Mouse (Mus musculus) liver, embryonic 14.5 days (tissue): ENCODE data around the gene Fam216b. TPM values are rescaled to one million over a fixed set of nuclear protein-coding genes. Genes with fewer than 3 reads are reported as not detected.

Source experiments
- ATAC-seq: fragments of 200-750 bp; cut with Nextera tagmentation; 2 replicates; pipeline ENCODE4 v1.8.0; 2017; ENCODE audit warnings: moderate number of reproducible peaks, mild to moderate bottlenecking, moderate library complexity; ENCODE audit not compliant: insufficient read depth
- DNase-seq, 3 experiments: peaks; one replicate each; pipeline ENCODE4 v3.0.0-alpha.2; 2012 to 2013; ENCODE audit warnings: low read depth in 3 of 3, low spot score in 3 of 3
- H3K27ac ChIP-seq: fragments of 300-500 bp; sonication (generic); 2 replicates; pipeline ENCODE4 v1.5.1; 2014; ENCODE audit warnings: moderate library complexity, mild to moderate bottlenecking, control low read depth, inconsistent platforms
- H3K27me3 ChIP-seq: fragments of 300-500 bp; sonication (generic); 2 replicates; pipeline ENCODE4 v1.6.1; 2014; ENCODE audit warnings: mild to moderate bottlenecking, low read length, moderate library complexity; ENCODE audit not compliant: control insufficient read depth, insufficient read depth
- H3K36me3 ChIP-seq: fragments of 300-500 bp; sonication (generic); replicated peaks from 2 replicates; pipeline ENCODE4 v1.6.1; 2014; ENCODE audit warnings: low read depth; ENCODE audit not compliant: control insufficient read depth, insufficient read depth
- H3K4me1 ChIP-seq, 2 experiments: fragments of 200-500 bp in 1 of 2; fragments of 300-500 bp in 1 of 2; sonication (generic) in 1 of 2; replicated peaks; 2 replicates each; pipeline ENCODE4 v1.6.1; 2012 to 2014; ENCODE audit warnings: antibody characterized with exemption in 1 of 2, inconsistent platforms in 1 of 2, low read length in 1 of 2; ENCODE audit not compliant: control insufficient read depth in 2 of 2, insufficient read depth in 2 of 2
- H3K4me2 ChIP-seq: fragments of 300-500 bp; sonication (generic); 2 replicates; pipeline ENCODE4 v1.6.1; 2014; ENCODE audit warnings: low read depth, mild to moderate bottlenecking, control low read depth, moderate library complexity
- H3K4me3 ChIP-seq, 2 experiments: fragments of 200-500 bp in 1 of 2; fragments of 300-500 bp in 1 of 2; sonication (generic) in 1 of 2; 2 replicates each; pipeline ENCODE4 v1.5.1; 2012 to 2014; ENCODE audit warnings: low read depth in 2 of 2, low read length in 2 of 2, mild to moderate bottlenecking in 2 of 2, control low read depth in 1 of 2, inconsistent platforms in 1 of 2, moderate library complexity in 1 of 2; ENCODE audit not compliant: insufficient read depth in 1 of 2
- H3K9ac ChIP-seq: fragments of 300-500 bp; sonication (generic); replicated peaks from 2 replicates; pipeline ENCODE4 v1.6.1; 2014; ENCODE audit warnings: mild to moderate bottlenecking, control low read depth, moderate library complexity
- H3K9me3 ChIP-seq: fragments of 300-500 bp; sonication (generic); 2 replicates; pipeline ENCODE4 v1.6.1; 2016; ENCODE audit warnings: low read length, mixed read lengths; ENCODE audit not compliant: control insufficient read depth
- CTCF ChIP-seq: IDR thresholded peaks from 2 replicates; pipeline ENCODE4 v1.5.1; 2016; ENCODE audit warnings: antibody characterized with exemption, low read depth, control low read depth
- EP300 ChIP-seq: IDR thresholded peaks from 2 replicates; pipeline ENCODE4 v1.6.1; 2016; ENCODE audit warnings: antibody characterized with exemption, low read depth
- WGBS: fragments of 180-500 bp; shearing (Covaris S2); extraction: QIAGEN DNeasy Blood & Tissue Kit; methylation state at CpG from one replicate; pipeline ENCODE4 v1.1.7; 2014; ENCODE audit not compliant: insufficient replicate concordance; 5-methylcytosine and 5-hydroxymethylcytosine counted together
- polyA plus RNA-seq, 2 experiments: library from polyadenylated mRNA; depleted of rRNA in 1 of 2; stranded (reverse) in 1 of 2; unstranded in 1 of 2; fragments of >200 nt; fragmentation: Nextera tagmentation in 1 of 2; extraction: Ambion mirVana in 1 of 2; gene quantifications; 2 replicates each; pipeline versions ENCODE4 v1.2.1 to v1.2.3; 2012 to 2014

Gene Fam216b
- polyA plus RNA-seq, 2 experiments = not detected

DNA sequence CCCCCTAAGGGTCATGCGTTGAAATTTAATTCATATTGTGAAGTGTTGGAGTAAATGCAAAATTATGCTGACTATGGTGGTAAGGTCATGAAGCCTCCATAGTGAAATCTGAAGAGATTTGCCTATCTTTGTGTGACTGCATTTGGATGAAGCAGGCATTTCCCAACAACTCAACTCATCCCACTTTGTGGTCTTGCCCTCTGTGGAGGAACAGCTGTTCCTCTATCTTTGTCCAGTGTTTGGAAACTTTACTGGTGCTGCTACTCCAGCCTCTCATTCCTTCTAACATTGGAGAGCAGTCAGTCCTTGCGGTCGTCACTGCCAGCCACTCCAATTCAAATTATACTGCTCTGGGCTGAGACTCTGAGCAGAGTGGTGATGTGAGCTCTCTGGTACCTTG is 19.6 kb upstream of the Fam216b start:
- Histone ChIP-seq H3K4me3 (no peak overlapping the region), H3K9me3 (no peaks in the 10 kb centered on the region), H3K27ac (no peak overlapping the region), H3K4me1 (peaks cover 0 to 3% of the 10 kb centered on the region in 2 experiments; a peak in 1 of 4 replicates), H3K36me3 (no peaks in the 10 kb centered on the region), H3K27me3 (no peaks in the 10 kb centered on the region), H3K4me2 (no peak overlapping the region), H3K9ac (no peak overlapping the region)
- ATAC-seq = no peak
- no peak for TF ChIP-seq CTCF
- TF ChIP-seq EP300 = no peak
- no peak for DNase-seq
- WGBS = 61% methylated on average over 3 of the region's 3 CpGs

- Histone ChIP-seq H3K4me1 (no peaks in the 10 kb centered on the region), H3K4me2 (no peak overlapping the region), H3K9ac (no peak overlapping the region), H3K4me3 (no peak overlapping the region), H3K9me3 (no peaks in the 10 kb centered on the region), H3K27me3 (no peaks in the 10 kb centered on the region), H3K27ac (no peak overlapping the region), H3K36me3 (no peaks in the 10 kb centered on the region)
- 51% methylated on average over 4 of the region's 4 CpGs for WGBS
- no peak for ATAC-seq
- no peak for TF ChIP-seq EP300
- TF ChIP-seq CTCF = no peak
- DNase-seq = no peak
These were observed 784 bp upstream of the Fam216b start for GRCm38 (mm10) chr14:78089591-78089990.

DNA sequence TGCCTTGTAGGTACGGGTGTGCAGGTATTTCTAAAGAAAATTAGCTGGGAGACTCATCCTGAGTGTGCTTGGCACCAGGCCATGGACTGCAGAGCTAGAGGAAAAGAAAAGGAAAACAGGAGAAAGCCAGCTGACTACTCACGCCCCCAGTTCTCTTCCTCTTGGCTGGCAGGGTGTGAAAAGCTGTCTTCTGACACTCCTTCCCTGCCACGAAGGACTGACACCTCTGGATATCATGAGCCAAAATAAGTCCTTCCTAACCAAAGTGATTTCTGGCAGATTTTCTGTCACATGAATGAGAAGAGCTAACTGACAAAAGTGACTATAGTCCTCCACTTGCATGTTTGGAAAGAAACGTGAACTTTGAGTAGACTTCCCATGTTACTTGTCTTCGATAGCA is 5.3 kb downstream of the Fam216b start:
- Histone ChIP-seq H3K36me3 (no peaks in the 10 kb centered on the region), H3K27me3 (no peaks in the 10 kb centered on the region), H3K27ac (no peak overlapping the region), H3K9me3 (no peaks in the 10 kb centered on the region), H3K4me1 (no peaks in the 10 kb centered on the region), H3K4me3 (no peak overlapping the region), H3K4me2 (no peak overlapping the region), H3K9ac (no peak overlapping the region)
- DNase-seq (no peak), ATAC-seq (no peak)
- 48% methylated on average over 5 of the region's 5 CpGs for WGBS
- no peak for TF ChIP-seq EP300
- no peak for TF ChIP-seq CTCF

DNA sequence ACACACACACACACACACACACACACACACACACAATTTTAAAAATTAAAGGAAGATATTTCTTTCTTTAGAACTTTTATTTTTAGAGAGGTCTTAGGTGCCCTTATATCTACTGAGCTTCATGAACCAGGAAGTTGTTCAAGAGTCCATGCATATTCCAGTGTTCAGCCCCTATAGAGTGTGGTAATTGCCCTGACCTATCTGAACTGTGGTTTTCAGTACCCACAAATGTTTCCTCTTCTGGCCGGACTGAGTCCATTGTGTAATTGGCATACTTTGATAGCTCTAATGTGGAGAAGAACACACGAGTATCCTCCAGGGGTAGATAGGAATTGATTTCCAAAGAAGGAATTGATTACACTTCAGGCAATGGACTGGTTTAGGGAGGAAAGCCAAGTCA is 11.3 kb downstream of the Fam216b start:
- ATAC-seq (no peak), DNase-seq (no peak)
- Histone ChIP-seq H3K4me3 (no peak overlapping the region), H3K27me3 (no peaks in the 10 kb centered on the region), H3K4me1 (no peaks in the 10 kb centered on the region), H3K9ac (no peak overlapping the region), H3K4me2 (no peak overlapping the region), H3K27ac (no peak overlapping the region), H3K9me3 (no peaks in the 10 kb centered on the region), H3K36me3 (no peaks in the 10 kb centered on the region)
- TF ChIP-seq EP300 (no peak), CTCF (no peak)
- WGBS = 8% methylated on average over 2 of the region's 2 CpGs

- no peak overlapping the region for H3K9ac ChIP-seq
- DNase-seq = no peak
- WGBS = 64% methylated on average over 9 of the region's 9 CpGs
These were observed 22.7 kb downstream of the Fam216b start for GRCm38 (mm10) chr14:78065938-78066710.

More at GRCm38 (mm10) chr14:78065938-78066710, 22.7 kb downstream of the Fam216b start:
- H3K9me3 ChIP-seq = no peaks in the 10 kb centered on the region
- H3K27ac ChIP-seq = no peak overlapping the region
- H3K36me3 ChIP-seq = no peaks in the 10 kb centered on the region
- no peak for ATAC-seq
- H3K4me2 ChIP-seq = no peak overlapping the region
- TF ChIP-seq CTCF (no peak), EP300 (no peak)
- H3K4me1 ChIP-seq = no peaks in the 10 kb centered on the region
- H3K27me3 ChIP-seq = no peaks in the 10 kb centered on the region
- no peak overlapping the region for H3K4me3 ChIP-seq
